Mouse (Mus musculus): Measurements from ENCODE around the gene Cntln.

Gene Cntln

GRCm38 (mm10) chr4:84884111-84884538 is at the start of gene Cntln:
Gene Cntln, plus strand, starts transcription at chr4:84884309.
- peak; percentile 96 for DNase-seq (ENCODE audit: low spot score)

GRCm38 (mm10) chr4:84836979-84837378 is 47.1 kb upstream of the Cntln start:
- peak; percentile 39 for DNase-seq (ENCODE audit: low spot score)

- DNase-seq (ENCODE audit: low spot score), result no peak
These were observed 45.6 kb upstream of the Cntln start for GRCm38 (mm10) chr4:84838545-84838944.

GRCm38 (mm10) chr4:84839466-84839865 is 44.6 kb upstream of the Cntln start:
- DNase-seq (ENCODE audit: low spot score), result no peak

- DNase-seq (ENCODE audit: low spot score), result no peak
These were observed 26.5 kb upstream of the Cntln start for GRCm38 (mm10) chr4:84857588-84857987.

- peak; percentile 41 for DNase-seq (ENCODE audit: low spot score)
These were observed 7.8 kb upstream of the Cntln start for GRCm38 (mm10) chr4:84876347-84876746.

GRCm38 (mm10) chr4:84883646-84884045 is 463 bp upstream of the Cntln start:
- DNase-seq (ENCODE audit: low spot score), result no peak

GRCm38 (mm10) chr4:84884539-84885270 is 596 bp downstream of the Cntln start:
- DNase-seq (ENCODE audit: low spot score), result peak; percentile 43

- no peak for DNase-seq (ENCODE audit: low spot score)
These were observed 1.1 kb downstream of the Cntln start for GRCm38 (mm10) chr4:84885271-84885540.

- no peak for DNase-seq (ENCODE audit: low spot score)
These were observed 34.3 kb downstream of the Cntln start for GRCm38 (mm10) chr4:84918393-84918792.

- no peak for DNase-seq (ENCODE audit: low spot score)
These were observed 50.3 kb downstream of the Cntln start for GRCm38 (mm10) chr4:84934342-84934929.

GRCm38 (mm10) chr4:84942059-84942458 is 58.0 kb downstream of the Cntln start:
- DNase-seq (ENCODE audit: low spot score), result no peak

GRCm38 (mm10) chr4:84942651-84943050 is 58.5 kb downstream of the Cntln start:
- no peak for DNase-seq (ENCODE audit: low spot score)

GRCm38 (mm10) chr4:84944100-84944499 is 60.0 kb downstream of the Cntln start:
- no peak for DNase-seq (ENCODE audit: low spot score)

- no peak for DNase-seq (ENCODE audit: low spot score)
These were observed 62.3 kb downstream of the Cntln start for GRCm38 (mm10) chr4:84946450-84946849.

GRCm38 (mm10) chr4:84976875-84977646 is 93.0 kb downstream of the Cntln start:
- DNase-seq (ENCODE audit: low spot score), result no peak

GRCm38 (mm10) chr4:84995520-84996348 is 111.6 kb downstream of the Cntln start:
- no peak for DNase-seq (ENCODE audit: low spot score)

GRCm38 (mm10) chr4:85005581-85005980 is 121.5 kb downstream of the Cntln start:
- no peak for DNase-seq (ENCODE audit: low spot score)

GRCm38 (mm10) chr4:85006789-85007188 is 122.7 kb downstream of the Cntln start:
- no peak for DNase-seq (ENCODE audit: low spot score)

- DNase-seq (ENCODE audit: low spot score), result no peak
These were observed 126.7 kb downstream of the Cntln start for GRCm38 (mm10) chr4:85010846-85011245.

GRCm38 (mm10) chr4:85045748-85046147 is 161.6 kb downstream of the Cntln start:
- no peak for DNase-seq (ENCODE audit: low spot score)

- DNase-seq (ENCODE audit: low spot score), result no peak
These were observed 165.9 kb downstream of the Cntln start for GRCm38 (mm10) chr4:85049933-85050553.
